Mouse (Mus musculus) natural killer cell, adult 2 months (primary cell): Measurements from ENCODE around the gene Phf13.
"Not testable (repeated sequence)": the region's sequence is repeated elsewhere in the genome, so short reads cannot be mapped to it uniquely, and the experiment has no call there.

ENCODE experiments used
- DNase-seq, 2 experiments: peaks; one replicate each; pipeline ENCODE4 v3.0.0; 2022; ENCODE audit warnings: low spot score in 2 of 2

Gene Phf13

DNA sequence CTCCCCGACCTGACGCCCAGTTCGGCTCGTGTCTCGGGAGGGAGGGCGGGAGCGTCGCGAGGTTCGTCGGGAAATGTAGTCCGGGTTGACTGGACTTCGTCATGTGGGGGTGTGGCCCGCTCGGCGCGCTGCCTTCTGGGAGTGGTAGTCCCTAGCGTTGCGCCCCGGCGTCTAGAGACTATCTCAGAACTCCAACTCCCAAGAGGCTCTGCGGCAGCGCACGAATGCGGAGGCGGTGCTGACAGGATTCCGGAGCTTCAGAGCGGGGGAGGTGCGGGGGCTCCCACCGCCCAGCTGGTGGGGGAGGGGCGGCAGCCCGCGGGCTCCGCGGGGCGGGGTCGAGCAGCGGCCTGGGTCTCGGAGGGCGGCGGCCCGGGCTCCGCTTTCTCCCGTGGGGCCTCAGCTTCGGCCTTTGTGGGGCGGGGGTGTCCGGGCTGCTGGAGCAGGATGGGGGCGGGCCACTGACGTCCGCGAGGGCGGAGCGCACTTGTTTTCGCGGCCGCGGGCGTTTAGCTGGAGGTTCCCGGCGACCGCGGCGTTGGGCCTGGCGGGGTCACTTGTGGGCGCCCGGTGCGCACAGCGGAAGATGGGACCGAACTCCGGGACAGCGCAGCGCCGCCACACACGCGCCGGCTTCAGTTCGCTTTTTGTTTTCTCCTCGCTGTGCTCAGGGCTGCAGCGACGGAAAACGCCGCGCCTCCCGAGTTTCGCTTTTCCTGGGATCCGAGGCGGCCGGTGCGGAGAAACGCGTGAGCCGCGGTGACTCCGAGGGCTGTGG, at the start of gene Phf13:
Gene Phf13 (minus strand): TSS at position 86 of the 778 bp plus-strand sequence.
- DNase-seq = peak; percentile 97 to 98

DNA sequence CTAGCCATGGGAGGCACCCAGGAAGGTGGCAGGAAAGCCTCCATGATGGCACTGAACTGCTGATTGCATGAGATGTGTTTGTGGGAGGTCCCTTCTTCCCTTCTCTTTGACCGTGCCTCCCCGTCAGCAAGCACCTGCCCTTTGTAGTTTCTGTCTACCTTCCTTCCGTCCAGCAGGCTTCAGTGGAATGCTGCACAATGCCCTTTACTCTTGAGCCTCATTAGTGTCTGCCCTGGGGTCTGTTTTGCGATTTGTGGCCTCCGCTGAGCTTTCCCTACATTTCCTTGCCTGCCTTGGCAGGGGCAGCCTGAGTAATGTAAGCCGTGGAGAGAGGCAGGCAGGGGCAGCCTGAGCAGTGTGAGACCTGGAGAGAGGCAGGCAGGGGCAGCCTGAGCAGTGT, 48.6 kb upstream of the Phf13 start:
- DNase-seq = no peak

DNA sequence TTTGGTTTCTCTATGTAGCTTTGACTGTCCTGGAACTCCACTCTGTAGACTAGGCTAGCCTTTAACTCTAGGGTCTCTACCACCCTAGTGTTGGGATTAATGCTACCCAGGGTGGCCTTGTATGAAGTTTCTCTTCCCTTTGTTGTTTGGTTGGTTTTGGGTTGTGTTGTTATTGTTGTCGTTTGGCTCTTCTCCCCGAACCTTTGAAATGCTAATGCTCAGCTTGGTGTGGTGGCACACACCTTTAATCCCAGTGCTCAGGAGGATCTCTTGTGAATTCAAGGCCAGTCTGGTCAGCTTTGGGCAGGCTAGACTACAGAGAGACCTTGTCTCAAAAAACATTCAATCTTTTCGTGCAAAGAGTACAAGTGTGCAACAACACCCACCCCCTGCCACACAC, 47.1 kb upstream of the Phf13 start:
- no peak for DNase-seq

DNA sequence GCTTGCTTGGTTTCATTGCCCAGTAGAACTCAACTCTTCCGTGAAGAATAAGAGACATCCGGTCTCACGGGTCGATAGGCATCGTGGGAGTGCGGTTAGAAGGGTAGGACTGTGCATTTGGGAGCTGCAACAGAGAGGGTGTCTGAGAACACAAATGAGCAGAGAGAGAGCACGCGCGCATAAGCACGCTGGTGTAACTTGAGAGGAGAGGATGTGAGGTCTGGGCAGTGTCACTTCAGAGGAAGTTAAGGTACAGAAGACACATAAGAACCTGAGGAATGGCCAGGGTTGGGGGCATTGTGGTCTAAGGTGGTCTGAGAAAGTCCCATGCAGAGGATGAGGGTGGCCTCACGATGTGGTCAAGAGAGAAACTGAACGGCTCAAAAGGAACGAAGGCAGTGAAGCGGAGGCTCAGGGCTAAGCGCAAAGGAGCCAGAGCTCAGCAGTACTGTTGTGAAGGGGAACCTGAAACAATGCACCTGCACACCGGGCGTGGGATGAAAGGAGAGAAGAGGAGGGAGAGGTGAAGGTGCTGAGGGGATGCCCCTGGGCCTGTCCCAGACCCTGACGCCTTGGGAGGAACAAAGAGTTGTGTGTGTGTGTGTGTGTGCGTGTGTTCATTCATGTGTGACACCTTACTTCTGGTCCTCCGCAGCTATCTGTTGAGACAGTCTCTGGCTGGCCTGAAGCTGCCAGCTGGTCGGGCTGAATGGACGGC, 46.0 kb upstream of the Phf13 start:
- DNase-seq = peak in 1 of 2 experiments; percentile 18

DNA sequence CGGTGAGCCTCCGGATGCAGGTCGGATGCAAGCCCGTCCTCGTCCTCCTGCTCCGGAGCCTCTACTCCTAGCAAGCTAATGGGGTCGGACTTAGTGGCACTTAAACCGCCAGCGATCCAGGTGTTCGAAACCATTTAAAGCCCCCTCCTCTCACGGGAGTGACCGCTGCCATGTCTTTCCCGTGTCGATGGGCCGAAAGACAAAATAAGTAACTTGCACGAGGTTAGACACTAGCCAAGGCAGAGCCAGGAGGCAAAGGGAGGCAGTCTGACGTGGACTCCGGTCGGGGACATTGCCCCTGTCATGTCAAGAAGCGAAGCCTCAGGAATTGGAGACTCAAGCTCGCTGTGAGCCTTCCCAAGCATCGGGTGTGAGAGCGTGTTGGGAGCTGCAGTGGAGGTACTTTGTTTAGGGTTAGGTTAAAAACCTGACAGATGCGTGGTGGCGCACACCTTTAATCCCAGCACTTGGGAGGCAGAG, 43.8 kb upstream of the Phf13 start:
- no peak for DNase-seq

DNA sequence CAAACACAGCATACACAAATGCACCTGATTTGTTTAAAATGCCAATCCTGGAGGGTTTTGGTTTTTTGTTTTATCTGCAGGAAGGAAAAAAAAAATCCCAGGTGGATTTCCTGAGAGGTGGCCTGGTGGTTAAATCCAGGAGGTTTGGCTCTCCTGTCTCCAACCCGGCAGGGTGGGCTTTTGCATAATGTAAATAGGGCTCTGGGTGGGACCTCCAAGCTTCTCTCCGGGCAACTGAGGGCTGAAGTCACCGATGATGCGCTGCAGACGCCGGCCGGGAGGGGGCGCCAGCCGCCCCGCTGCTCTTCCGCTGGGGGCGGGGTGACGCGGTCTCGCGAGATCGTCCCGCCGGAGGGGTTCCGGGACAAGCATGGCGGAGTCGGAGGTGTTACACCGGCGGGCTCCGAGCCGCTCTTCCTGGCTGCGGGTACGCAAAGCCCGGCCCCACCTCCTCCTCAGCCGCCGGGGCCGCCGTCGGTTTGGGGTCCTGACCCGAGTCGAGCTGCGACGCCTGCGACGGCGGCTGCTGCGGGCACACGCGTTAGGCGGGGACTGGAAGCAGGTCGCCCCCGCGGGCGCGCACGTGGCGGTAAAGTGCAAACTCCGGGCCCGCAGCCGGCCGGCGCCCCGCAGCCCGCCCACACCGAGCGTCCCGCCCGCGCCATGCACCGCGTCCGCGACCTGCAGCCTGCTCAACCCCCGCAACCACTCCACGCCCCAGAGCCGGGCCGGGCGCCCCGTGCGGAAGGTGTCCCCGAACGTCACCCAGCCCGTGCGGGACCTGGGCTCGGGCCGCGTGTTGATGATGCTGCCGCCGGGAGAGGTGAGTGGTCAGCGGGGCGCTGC, 43.1 kb upstream of the Phf13 start, which contains the start of gene Nol9:
Gene Nol9 (plus strand): TSS at position 337 of the 846 bp plus-strand sequence.
- DNase-seq = peak; percentile 91 to 94

DNA sequence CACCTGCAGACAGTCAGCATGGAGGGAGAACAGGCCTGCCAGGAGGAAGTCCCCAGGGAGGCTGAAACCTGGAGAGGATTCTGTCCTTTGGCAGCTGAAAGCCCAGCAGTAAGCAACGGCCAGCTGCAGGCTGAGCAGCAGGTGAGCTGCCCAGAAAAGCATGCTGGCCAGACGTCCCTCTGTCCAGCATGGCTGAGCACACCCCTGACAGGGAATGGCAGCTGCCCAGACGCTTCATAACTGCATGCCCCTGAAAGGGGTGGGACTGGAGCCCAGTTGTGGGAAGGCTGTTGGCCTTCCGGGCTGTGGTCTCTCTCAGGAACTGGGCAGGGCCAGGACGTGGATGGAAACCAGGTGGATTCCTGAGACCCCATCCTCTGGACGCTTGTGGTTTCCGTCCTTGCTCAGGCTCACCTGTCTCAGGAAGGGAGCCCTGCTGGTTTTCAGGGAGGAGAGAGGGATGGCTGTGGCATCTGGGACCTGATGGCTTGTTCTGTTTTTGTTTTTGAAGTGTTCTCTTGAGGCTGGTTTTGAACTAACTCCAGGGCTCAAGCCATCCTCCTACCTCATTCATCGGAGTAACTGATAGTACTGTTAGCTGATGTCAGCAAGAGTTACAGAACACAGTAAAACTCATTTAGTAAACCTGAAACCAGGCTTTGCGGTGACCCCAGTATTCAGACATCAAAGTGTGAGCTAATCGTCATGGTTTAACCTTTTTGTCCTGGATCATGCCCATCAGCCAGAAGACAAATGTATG, 42.3 kb upstream of the Phf13 start, which contains the start of gene Tas1r1:
Gene Tas1r1 (minus strand): TSS at position 344 of the 760 bp plus-strand sequence.
- no peak for DNase-seq

DNA sequence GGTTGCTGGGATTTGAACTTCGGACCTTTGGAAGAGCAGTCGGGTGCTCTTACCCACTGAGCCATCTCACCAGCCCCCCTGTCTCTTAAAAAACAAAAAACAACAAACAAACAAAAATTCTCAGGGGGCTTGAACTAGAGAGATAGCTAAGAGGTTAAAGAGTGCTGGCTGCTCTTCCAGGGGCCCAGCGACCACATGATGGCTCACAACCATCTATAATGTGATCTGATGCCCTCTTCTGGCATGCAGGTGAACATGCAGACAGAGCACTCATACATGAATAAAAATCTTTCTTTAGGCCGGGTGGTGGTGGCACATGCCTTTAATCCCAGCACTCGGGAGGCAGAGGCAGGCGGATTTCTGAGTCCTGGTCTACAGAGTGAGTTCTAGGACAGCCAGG, 40.4 kb upstream of the Phf13 start:
- not testable (repeated sequence) for DNase-seq

DNA sequence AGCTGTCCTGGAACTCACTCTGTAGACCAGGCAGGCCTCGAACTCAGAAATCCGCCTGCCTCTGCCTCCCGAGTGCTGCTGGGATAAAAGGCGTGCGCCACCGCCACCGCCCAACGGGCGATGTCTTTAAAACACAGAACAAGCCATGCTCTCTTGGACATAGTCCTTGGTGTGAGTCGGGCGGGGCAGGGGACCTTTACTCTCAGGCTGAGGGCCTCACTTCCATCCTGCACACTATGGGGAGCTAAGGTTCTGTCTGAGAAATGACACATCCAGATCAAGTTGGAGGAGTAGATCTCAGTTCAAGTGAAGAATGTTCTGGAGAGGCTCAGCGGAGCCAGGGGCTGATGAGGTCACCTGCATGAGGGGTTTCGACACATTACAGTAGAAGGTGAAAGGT, 36.9 kb upstream of the Phf13 start:
- DNase-seq = no peak

DNA sequence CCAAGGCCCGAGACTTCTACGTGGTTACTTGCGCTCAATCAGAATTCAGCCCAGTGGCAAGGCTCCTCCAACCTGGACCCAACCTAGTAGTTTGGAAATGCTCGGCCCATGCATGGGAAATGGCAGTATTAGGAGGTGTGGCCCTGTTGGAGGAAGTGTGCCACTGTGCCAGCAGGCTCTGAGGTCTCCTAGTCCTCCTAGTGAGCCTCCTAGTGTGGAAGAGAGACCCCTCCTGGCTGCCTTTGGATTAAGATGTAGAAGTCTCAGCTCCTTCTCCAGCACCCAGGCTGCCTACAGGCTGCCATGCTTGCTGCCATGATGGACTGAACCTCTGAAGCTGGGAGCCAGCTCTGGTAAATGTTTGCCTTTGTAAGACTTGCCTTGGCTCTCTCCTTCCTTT, 33.9 kb upstream of the Phf13 start:
- no peak for DNase-seq

DNA sequence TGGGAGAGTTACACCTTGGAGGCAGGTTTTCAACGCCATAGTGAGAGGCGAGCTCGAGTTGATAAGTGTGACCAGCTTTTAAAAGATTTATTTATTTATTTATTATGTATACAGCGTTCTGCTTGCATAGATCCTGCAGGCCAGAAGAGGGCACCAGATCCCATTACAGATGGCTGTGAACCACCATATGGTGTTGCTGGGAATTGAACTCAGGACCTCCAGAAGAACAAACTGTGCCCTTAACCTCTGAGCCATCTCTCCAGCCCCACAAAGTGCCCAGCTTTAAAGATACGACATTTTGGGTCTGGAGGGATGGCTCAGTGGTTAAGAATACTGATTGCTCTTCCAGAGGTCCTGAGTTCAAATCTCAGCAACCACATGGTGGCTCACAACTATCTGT, 33.0 kb upstream of the Phf13 start:
- peak in 1 of 2 experiments; percentile 26 for DNase-seq

DNA sequence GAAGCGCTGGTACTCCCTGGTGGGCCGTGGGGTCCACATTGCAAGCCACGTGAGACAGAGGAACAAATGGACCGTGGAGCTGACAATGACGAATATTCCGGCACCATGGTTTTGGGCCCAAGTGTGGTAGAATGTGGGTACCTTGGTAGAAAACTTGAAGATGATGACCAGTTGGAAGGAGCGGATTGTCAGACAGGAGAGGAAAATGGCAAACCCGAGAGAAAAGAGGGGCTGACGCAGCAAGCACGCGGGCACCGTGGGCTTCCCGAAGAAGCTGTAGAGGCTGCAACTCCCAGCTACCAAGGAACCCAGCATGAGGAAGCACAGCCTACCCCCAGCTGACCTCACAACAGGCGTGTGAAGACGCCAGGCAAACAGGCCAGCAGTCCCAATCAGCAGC, 32.4 kb upstream of the Phf13 start:
- DNase-seq = no peak

DNA sequence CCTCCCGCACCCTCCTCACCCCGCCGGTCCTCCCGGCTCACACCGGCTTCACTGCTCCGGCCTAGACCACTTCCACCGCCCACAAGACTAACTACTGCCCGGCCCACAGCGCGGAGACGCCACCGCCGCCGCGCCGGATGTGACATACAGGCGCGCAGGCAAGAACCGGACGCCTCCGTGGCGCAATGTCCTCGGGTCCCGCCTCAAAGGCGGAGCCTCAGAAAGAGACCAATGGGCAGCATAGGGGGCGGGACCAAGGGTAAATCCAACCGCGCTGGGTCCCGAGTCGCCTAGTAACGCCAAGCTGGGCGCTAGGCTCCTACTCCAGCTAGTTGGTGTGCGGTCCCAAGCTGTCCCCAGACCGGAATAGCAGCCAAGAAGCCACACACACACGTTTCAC, 31.5 kb upstream of the Phf13 start, which contains the start of gene Zbtb48:
Gene Zbtb48 (minus strand): TSS at position 148 of the 400 bp plus-strand sequence.
- DNase-seq = peak; percentile 90 to 91

DNA sequence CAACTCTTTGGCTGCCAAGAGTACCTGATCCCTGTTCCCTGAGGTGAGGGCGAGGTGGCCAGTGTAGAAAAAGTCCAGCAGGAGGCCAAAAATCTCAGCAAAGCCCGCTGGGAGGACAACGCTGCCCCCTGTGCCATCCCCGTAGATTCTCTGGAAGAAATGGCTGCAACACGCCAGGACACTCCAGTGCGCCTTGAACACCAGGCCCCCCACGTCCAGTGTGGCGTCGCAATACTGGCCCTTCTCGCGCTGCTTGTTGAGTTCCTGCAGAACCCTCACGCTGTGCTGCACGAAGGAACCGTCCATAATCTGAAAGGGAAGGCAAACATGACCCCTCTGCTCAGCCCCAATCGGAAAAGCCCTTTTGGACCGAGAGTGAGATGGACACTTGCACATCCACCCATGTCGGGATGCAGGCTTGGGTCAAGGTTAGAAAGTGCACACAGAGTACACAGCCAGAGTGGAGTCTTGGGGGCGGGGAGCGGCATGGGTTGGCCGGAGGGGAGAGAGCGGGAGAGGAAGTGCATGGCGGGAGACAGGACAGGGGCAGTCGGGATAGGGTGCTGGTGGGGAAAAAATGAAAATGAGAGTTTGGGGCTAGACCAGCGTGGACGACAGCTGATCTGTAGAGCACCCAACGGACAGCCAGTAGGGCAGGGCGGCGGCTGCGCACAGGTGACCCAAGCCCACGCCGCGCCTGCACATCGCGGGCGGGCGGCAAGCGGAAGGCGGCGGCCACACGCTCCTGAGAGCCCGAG, 30.9 kb upstream of the Phf13 start:
- no peak for DNase-seq

DNA sequence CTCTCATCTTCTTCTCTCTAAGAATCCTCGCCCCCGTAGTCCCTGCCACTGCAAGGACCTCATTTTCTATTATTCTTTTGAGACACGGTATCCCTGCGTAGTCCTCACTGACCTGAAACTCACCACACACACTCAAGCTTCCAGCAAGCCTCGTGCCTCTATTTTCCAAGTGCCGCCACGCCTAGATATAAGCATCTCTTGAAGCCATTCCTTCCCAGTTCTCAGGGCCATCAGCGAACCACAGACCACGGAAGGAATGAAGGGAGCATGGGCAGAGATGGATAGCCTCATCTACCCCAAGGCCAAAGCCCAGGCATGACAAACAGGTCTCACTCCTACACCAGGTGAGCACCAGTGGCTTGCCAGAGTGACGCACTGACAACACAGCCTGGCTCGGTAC, 28.5 kb upstream of the Phf13 start:
- no peak for DNase-seq

DNA sequence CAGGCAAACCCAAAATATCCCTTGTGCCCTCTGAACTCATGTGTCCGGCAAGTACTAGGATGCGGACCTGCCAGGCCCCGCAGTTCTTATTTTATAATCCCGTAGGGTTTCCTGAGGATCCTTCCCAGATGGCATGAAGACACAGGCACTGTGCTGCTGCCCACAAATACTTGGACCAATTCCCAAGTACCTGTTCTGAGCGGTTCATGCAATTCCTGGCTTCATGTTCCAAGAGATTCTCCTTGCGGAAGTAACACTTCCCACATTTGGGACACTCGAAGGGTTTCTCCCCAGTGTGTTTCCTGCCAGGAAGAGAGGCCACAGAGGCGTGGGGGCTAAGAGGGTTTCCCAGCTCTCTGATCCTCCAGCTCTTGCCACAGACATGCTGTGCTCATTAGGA, 26.4 kb upstream of the Phf13 start:
- no peak for DNase-seq

DNA sequence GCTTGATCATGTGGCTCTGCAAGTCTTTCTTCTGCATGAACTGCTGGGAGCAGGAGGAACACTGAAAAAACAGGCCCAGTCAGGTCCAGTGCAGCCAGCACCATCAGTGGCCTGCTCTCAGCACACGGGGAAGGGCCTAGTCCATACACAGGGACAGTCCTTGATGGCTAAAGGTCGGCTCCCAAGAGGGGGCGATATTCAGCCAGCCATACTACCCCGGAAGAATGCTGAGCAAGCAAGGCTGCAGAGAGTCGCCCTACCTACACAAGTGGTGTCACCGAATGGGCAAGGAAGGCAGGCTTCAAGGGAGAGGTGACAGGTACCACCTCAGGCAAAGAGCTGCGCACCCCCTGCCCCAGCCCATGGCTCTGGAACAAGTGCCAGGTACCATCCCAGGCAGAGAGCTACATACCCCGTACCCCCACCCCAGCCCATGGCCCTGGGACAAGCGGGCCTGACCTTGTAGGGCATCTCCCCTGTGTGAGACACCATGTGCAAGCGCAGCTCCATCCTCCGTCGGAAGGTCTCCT, 25.6 kb upstream of the Phf13 start:
- DNase-seq = no peak

DNA sequence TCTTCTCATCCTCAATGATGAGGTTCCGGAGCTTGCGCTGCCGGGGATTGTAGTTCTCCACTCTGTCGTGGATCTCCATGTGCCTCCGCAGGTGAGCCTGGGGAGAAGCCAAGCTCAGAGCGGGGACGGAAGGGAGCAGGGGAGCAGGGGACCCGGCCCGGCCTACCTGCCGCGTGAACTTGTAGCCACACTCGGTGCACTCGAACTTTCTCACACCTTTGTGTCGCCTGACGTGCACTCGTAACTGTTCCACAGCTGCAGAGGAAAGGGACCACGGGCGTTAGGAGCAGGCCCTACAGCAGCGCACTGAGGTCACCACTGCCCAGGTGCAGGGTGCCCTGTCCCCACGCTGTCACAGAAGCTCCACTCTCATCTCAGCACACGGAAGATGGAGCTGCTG, 24.0 kb upstream of the Phf13 start:
- DNase-seq = no peak

DNA sequence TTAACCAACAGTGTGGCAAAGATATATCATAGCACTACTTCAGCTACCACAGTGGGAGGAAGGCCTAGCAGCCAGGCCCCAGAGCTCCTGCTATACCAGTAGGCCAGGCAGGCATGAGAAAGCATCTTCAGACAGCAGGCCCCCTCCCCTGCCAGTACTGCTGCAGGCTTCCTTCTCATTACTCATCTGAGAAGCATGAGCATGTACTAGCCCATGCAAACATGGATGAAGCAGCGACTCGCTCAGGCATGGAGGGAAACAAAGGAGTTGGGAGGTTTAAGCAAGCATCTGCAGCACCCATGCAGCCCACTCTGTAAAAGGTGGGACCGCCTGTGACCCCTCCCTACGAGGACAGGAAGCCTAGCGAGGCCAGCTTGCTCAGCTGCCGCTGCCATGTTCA, 23.0 kb upstream of the Phf13 start:
- no peak for DNase-seq
